10 mouse cellular contexts compared by ENCODE assay signal in genomic region chr14:31422395-31422794, GRCm38 (mm10). TPM values are rescaled to one million over a fixed set of nuclear protein-coding genes. Genes with fewer than 3 reads are reported as not detected.
A peak's percentile ranks its signal among the peaks of the same experiment; 100 is the strongest.
DNase-seq lines count a peak whose midpoint lies in the region; ATAC-seq and TF ChIP-seq lines count a peak whose summit lies in the region.
"Had no signal": no experiment of that assay in that cellular context is flagged by ENCODE, and none has a peak within 500 bp of the region (broad histone marks: within the 10 kb centered on the region; RNA-seq: fewer than 3 reads in every experiment).

No protein-coding gene starts in this region.

- peaks cover 7% of the 10 kb centered on the region for H3K9me3 ChIP-seq in heart, embryonic 16.5 days (replicated peaks; ENCODE audit: control insufficient read depth, low read length)
- no peaks in the 10 kb centered on the region for H3K9me3 ChIP-seq in lung, embryonic 15.5 days
- H3K9me3 ChIP-seq in intestine, embryonic 15.5 days = no peaks in the 10 kb centered on the region
- no peaks in the 10 kb centered on the region for H3K9me3 ChIP-seq in stomach, embryonic 14.5 days (ENCODE audit: control insufficient read depth, low read depth, low read length)
- H3K9me3 ChIP-seq in midbrain, postnatal 0 days (ENCODE audit: low read length) = no peaks in the 10 kb centered on the region
- H3K9me3 ChIP-seq in forebrain, embryonic 12.5 days = no peaks in the 10 kb centered on the region

- no peak overlapping the region for H3K9ac ChIP-seq in heart, embryonic 16.5 days (ENCODE audit: low read length)
- no peak overlapping the region for H3K9ac ChIP-seq in lung, embryonic 15.5 days
- H3K9ac ChIP-seq in intestine, embryonic 15.5 days = no peak overlapping the region
- no peak overlapping the region for H3K9ac ChIP-seq in stomach, embryonic 14.5 days (replicated peaks; ENCODE audit: low read depth, low read length)
- H3K9ac ChIP-seq in midbrain, postnatal 0 days (replicated peaks; ENCODE audit: low read length, poor library complexity, severe bottlenecking) = no peak overlapping the region
- H3K9ac ChIP-seq in forebrain, embryonic 12.5 days = no peak overlapping the region

- no peak for DNase-seq in heart, postnatal 4 days
- DNase-seq in lung, postnatal 10 days = no peak
- DNase-seq in midbrain, postnatal 0 days (ENCODE audit: low spot score) = no peak
- DNase-seq: gastrocnemius, postnatal 36 days had no signal

- 86% methylated on average over 5 of the region's 5 CpGs for WGBS in heart, embryonic 16.5 days
- 89% methylated on average over 5 of the region's 5 CpGs for WGBS in lung, embryonic 15.5 days
- WGBS in intestine, embryonic 15.5 days = 93% methylated on average over 5 of the region's 5 CpGs
- 96% methylated on average over 5 of the region's 5 CpGs for WGBS in stomach, embryonic 14.5 days
- WGBS in midbrain, postnatal 0 days = 90% methylated on average over 5 of the region's 5 CpGs
- 93% methylated on average over 5 of the region's 5 CpGs for WGBS in forebrain, embryonic 12.5 days

- no peak overlapping the region for H3K4me2 ChIP-seq in heart, embryonic 16.5 days (ENCODE audit: low read depth, low read length)
- H3K4me2 ChIP-seq in lung, embryonic 15.5 days = no peak overlapping the region
- no peak overlapping the region for H3K4me2 ChIP-seq in intestine, embryonic 15.5 days (replicated peaks)
- no peak overlapping the region for H3K4me2 ChIP-seq in stomach, embryonic 14.5 days (replicated peaks; ENCODE audit: low read depth, low read length)
- no peak overlapping the region for H3K4me2 ChIP-seq in midbrain, postnatal 0 days (ENCODE audit: low read depth, low read length, poor library complexity, severe bottlenecking)
- no peak overlapping the region for H3K4me2 ChIP-seq in forebrain, embryonic 12.5 days

- H3K4me3 ChIP-seq in heart, embryonic 16.5 days (ENCODE audit: low read length) = no peak overlapping the region
- no peak overlapping the region for H3K4me3 ChIP-seq in lung, embryonic 15.5 days
- no peak overlapping the region for H3K4me3 ChIP-seq in intestine, embryonic 15.5 days (replicated peaks)
- no peak overlapping the region for H3K4me3 ChIP-seq in stomach, embryonic 14.5 days (ENCODE audit: low read depth, low read length)
- H3K4me3 ChIP-seq in midbrain, postnatal 0 days (ENCODE audit: low read depth, low read length) = no peak overlapping the region
- H3K4me3 ChIP-seq in forebrain, embryonic 12.5 days (replicated peaks) = no peak overlapping the region

- peaks cover 36% of the 10 kb centered on the region for H3K4me1 ChIP-seq in heart, embryonic 16.5 days (ENCODE audit: control insufficient read depth, insufficient read depth, low read length)
- H3K4me1 ChIP-seq in lung, embryonic 15.5 days = peaks cover 28% of the 10 kb centered on the region
- H3K4me1 ChIP-seq in intestine, embryonic 15.5 days (replicated peaks) = peaks cover 21% of the 10 kb centered on the region
- H3K4me1 ChIP-seq in stomach, embryonic 14.5 days (ENCODE audit: control insufficient read depth, insufficient read depth, low read length) = peaks cover 20% of the 10 kb centered on the region; the same call in 1 of the 2 replicates
- H3K4me1 ChIP-seq in midbrain, postnatal 0 days (ENCODE audit: insufficient read depth, low read length) = 0 out of 2 replicates have a peak, but pooled peaks cover 2% of the 10 kb centered on the region
- peaks cover 20% of the 10 kb centered on the region for H3K4me1 ChIP-seq in forebrain, embryonic 12.5 days

- TF ChIP-seq CTCF in midbrain, postnatal 0 days (IDR thresholded peaks at IDR 0.05) = no peak

- no peaks in the 10 kb centered on the region for H3K27me3 ChIP-seq in heart, embryonic 16.5 days (ENCODE audit: control insufficient read depth, insufficient read depth, low read length)
- H3K27me3 ChIP-seq in lung, embryonic 15.5 days = peaks cover 59% of the 10 kb centered on the region
- H3K27me3 ChIP-seq in intestine, embryonic 15.5 days (replicated peaks) = no peaks in the 10 kb centered on the region
- H3K27me3 ChIP-seq in stomach, embryonic 14.5 days (ENCODE audit: control insufficient read depth, insufficient read depth, low read length) = no peaks in the 10 kb centered on the region
- no peaks in the 10 kb centered on the region for H3K27me3 ChIP-seq in midbrain, postnatal 0 days (ENCODE audit: insufficient read depth, low read length)
- H3K27me3 ChIP-seq in forebrain, embryonic 12.5 days = no peaks in the 10 kb centered on the region

- H3K27ac ChIP-seq in heart, embryonic 16.5 days (ENCODE audit: low read length) = peak overlapping the region; percentile 59
- peak overlapping the region; percentile 78 for H3K27ac ChIP-seq in lung, embryonic 15.5 days
- H3K27ac ChIP-seq in intestine, embryonic 15.5 days = peak overlapping the region; percentile 62; the same call in 1 of the 2 replicates
- H3K27ac ChIP-seq in stomach, embryonic 14.5 days (ENCODE audit: low read length) = peak overlapping the region; percentile 56; the same call in 1 of the 2 replicates
- H3K27ac ChIP-seq in midbrain, postnatal 0 days (ENCODE audit: low read depth, low read length) = no peak overlapping the region
- no peak overlapping the region for H3K27ac ChIP-seq in forebrain, embryonic 12.5 days

- 0 out of 2 replicates have a peak, but pooled peaks cover 8% of the 10 kb centered on the region for H3K36me3 ChIP-seq in heart, embryonic 16.5 days (ENCODE audit: control insufficient read depth, insufficient read depth)
- H3K36me3 ChIP-seq in lung, embryonic 15.5 days = no peaks in the 10 kb centered on the region
- H3K36me3 ChIP-seq in intestine, embryonic 15.5 days = no peaks in the 10 kb centered on the region
- H3K36me3 ChIP-seq in stomach, embryonic 14.5 days (ENCODE audit: control insufficient read depth, insufficient read depth, low read length) = no peaks in the 10 kb centered on the region
- peaks cover 5% of the 10 kb centered on the region for H3K36me3 ChIP-seq in midbrain, postnatal 0 days (ENCODE audit: insufficient read depth, low read length)
- peaks cover 17% of the 10 kb centered on the region; the same call in 1 of the 2 replicates for H3K36me3 ChIP-seq in forebrain, embryonic 12.5 days (replicated peaks)

- no peak for ATAC-seq in heart, embryonic 16.5 days (replicated peaks; ENCODE audit: extremely low read depth, insufficient read depth, low FRiP score)
- no peak for ATAC-seq in lung, embryonic 15.5 days (ENCODE audit: borderline replicate concordance, extremely low read depth, low FRiP score, low TSS enrichment)
- ATAC-seq in intestine, embryonic 15.5 days = no peak
- ATAC-seq in stomach, embryonic 14.5 days (ENCODE audit: insufficient number of reproducible peaks, insufficient read depth, low FRiP score, low read depth) = no peak
- ATAC-seq in midbrain, postnatal 0 days (ENCODE audit: low FRiP score) = no peak
- ATAC-seq in forebrain, embryonic 12.5 days (ENCODE audit: low FRiP score) = no peak
- ATAC-seq: inflammation-experienced regulatory T-cells, adult 6 months had no signal

RNA-seq across cellular contexts. Expression of gene Sh3bp5, which starts 13.5 kb away (rescaled TPM):
- 25.8 and 26.4 TPM in 2 replicates for polyA plus RNA-seq in heart, embryonic 16.5 days (2015; fragmentation: Nextera tagmentation; extraction: Ambion mirVana)
- 10 to 100 TPM; 78.7 to 80.1 TPM for total RNA-seq in heart, postnatal 4 days (2021)
- 25.4 and 26.4 TPM in 2 replicates for polyA plus RNA-seq in lung, embryonic 15.5 days (2015; fragmentation: Nextera tagmentation; extraction: Ambion mirVana)
- 18.1 and 20.6 TPM in 2 replicates for polyA plus RNA-seq in intestine, embryonic 15.5 days (2015; fragmentation: Nextera tagmentation; extraction: Ambion mirVana)
- 8.9 and 10.7 TPM in 2 replicates for polyA plus RNA-seq in stomach, embryonic 14.5 days (2014; fragmentation: Nextera tagmentation; extraction: Ambion mirVana)
- 61.7 and 76.5 TPM in 2 replicates for total RNA-seq in midbrain, postnatal 0 days (2014; rRNA removed)
- polyA plus RNA-seq in midbrain, postnatal 0 days (2015; fragmentation: Nextera tagmentation; extraction: Ambion mirVana) = 141 and 165 TPM in 2 replicates
- polyA plus RNA-seq in forebrain, embryonic 12.5 days (2016; fragmentation: Nextera tagmentation; extraction: Ambion mirVana) = 37.7 and 39.1 TPM in 2 replicates

Comparison
In these comparisons a context has a peak if more than half of its experiments do, and no peak if none do; other contexts are left out.
1. H3K27ac ChIP-seq: peak in heart, embryonic 16.5 days (single experiment), lung, embryonic 15.5 days (single experiment), intestine, embryonic 15.5 days (single experiment) and stomach, embryonic 14.5 days (single experiment); none in midbrain, postnatal 0 days (single experiment) and forebrain, embryonic 12.5 days (single experiment).